Mouse (Mus musculus): ENCODE measurements around the gene Susd5. TPM values are rescaled to one million over a fixed set of nuclear protein-coding genes. Genes with fewer than 3 reads are reported as not detected.
A peak's percentile ranks its signal among the peaks of the same experiment; 100 is the strongest.

Susd5 gene
- total RNA-seq (2021) (1 to 10 TPM; 1.5 to 2.2 TPM), polyA plus RNA-seq (2012; rRNA removed) (1.5 and 2.1 TPM in 2 replicates)
- long read RNA-seq, full-length matches to known transcripts: 1 of 1 reads
- long read RNA-seq, partial matches to known transcripts: 0 of 1 reads
- long read RNA-seq, other reads (novel, unspliced or antisense): 0 of 1 reads

GRCm38 (mm10) chr9:114057090-114057796, at the start of gene Susd5:
Gene Susd5 (plus strand): TSS chr9:114057140.
- peak within 1 kb of the TSS; percentile 3; the same call in 1 of the 2 replicates for H3K4me3 ChIP-seq

GRCm38 (mm10) chr9:114007850-114008350, 49.0 kb upstream of the Susd5 start:
- Histone ChIP-seq H3K79me2 (replicated peaks; ENCODE audit: control insufficient read depth, insufficient read depth, low read length) (no peaks in the 10 kb centered on the region), H3K4me3 (no peak overlapping the region), H3K9ac (ENCODE audit: low read depth, low read length) (no peak overlapping the region), H3K4me1 (ENCODE audit: control insufficient read depth, insufficient read depth, low read length) (no peaks in the 10 kb centered on the region), H3K36me3 (ENCODE audit: control insufficient read depth, insufficient read depth, low read length) (no peaks in the 10 kb centered on the region), H3K27ac (no peak overlapping the region), H3K27me3 (ENCODE audit: control insufficient read depth, insufficient read depth, low read length) (no peaks in the 10 kb centered on the region)
- intact Hi-C loops (cut with DNase I): no loop called here
- TF ChIP-seq POLR2A (IDR thresholded peaks at IDR 0.05; ENCODE audit: insufficient read depth, low read depth, low read length) (no peak), EP300 (IDR thresholded peaks at IDR 0.05; ENCODE audit: insufficient read depth, low read depth, low read length) (no peak), CTCF (IDR thresholded peaks at IDR 0.05) (no peak)
- DNase-seq: no peak
- WGBS: 93% methylated on average over 9 of the region's 9 CpGs

More at GRCm38 (mm10) chr9:114057090-114057796, at the start of gene Susd5:
- no peak for DNase-seq
- Histone ChIP-seq H3K79me2 (replicated peaks; ENCODE audit: control insufficient read depth, insufficient read depth, low read length) (no peaks in the 10 kb centered on the region), H3K27ac (no peak within 1 kb of the TSS), H3K36me3 (ENCODE audit: control insufficient read depth, insufficient read depth, low read length) (no peaks in the 10 kb centered on the region), H3K4me1 (ENCODE audit: control insufficient read depth, insufficient read depth, low read length) (no peaks in the 10 kb centered on the region), H3K27me3 (ENCODE audit: control insufficient read depth, insufficient read depth, low read length) (peaks cover 9% of the 10 kb centered on the region), H3K9ac (ENCODE audit: low read depth, low read length) (peak within 1 kb of the TSS; percentile 20; the same call in 1 of the 2 replicates)
- WGBS: 1% methylated on average over 60 of the region's 60 CpGs
- intact Hi-C loops (cut with DNase I): no loop called here
- no peak for TF ChIP-seq POLR2A (IDR thresholded peaks at IDR 0.05; ENCODE audit: insufficient read depth, low read depth, low read length)
- TF ChIP-seq CTCF (IDR thresholded peaks at IDR 0.05): no peak
- TF ChIP-seq EP300 (IDR thresholded peaks at IDR 0.05; ENCODE audit: insufficient read depth, low read depth, low read length): no peak

GRCm38 (mm10) chr9:114009526-114009925, 47.4 kb upstream of the Susd5 start:
- H3K9ac ChIP-seq (ENCODE audit: low read depth, low read length): no peak overlapping the region
- no peak overlapping the region for H3K27ac ChIP-seq
- no peak for DNase-seq
- H3K4me3 ChIP-seq: no peak overlapping the region
- no peaks in the 10 kb centered on the region for H3K27me3 ChIP-seq (ENCODE audit: control insufficient read depth, insufficient read depth, low read length)
- H3K4me1 ChIP-seq (ENCODE audit: control insufficient read depth, insufficient read depth, low read length): no peaks in the 10 kb centered on the region
- 58% methylated on average over 5 of the region's 5 CpGs for WGBS
- intact Hi-C loops (cut with DNase I): no loop called here
- H3K36me3 ChIP-seq (ENCODE audit: control insufficient read depth, insufficient read depth, low read length): no peaks in the 10 kb centered on the region
- H3K79me2 ChIP-seq (replicated peaks; ENCODE audit: control insufficient read depth, insufficient read depth, low read length): no peaks in the 10 kb centered on the region
- TF ChIP-seq CTCF (IDR thresholded peaks at IDR 0.05): no peak
- no peak for TF ChIP-seq EP300 (IDR thresholded peaks at IDR 0.05; ENCODE audit: insufficient read depth, low read depth, low read length)
- TF ChIP-seq POLR2A (IDR thresholded peaks at IDR 0.05; ENCODE audit: insufficient read depth, low read depth, low read length): no peak

GRCm38 (mm10) chr9:114011203-114011602, 45.7 kb upstream of the Susd5 start:
- Histone ChIP-seq H3K4me1 (ENCODE audit: control insufficient read depth, insufficient read depth, low read length) (no peaks in the 10 kb centered on the region), H3K27ac (no peak overlapping the region), H3K27me3 (ENCODE audit: control insufficient read depth, insufficient read depth, low read length) (no peaks in the 10 kb centered on the region), H3K9ac (ENCODE audit: low read depth, low read length) (no peak overlapping the region), H3K4me3 (no peak overlapping the region), H3K79me2 (replicated peaks; ENCODE audit: control insufficient read depth, insufficient read depth, low read length) (no peaks in the 10 kb centered on the region), H3K36me3 (ENCODE audit: control insufficient read depth, insufficient read depth, low read length) (no peaks in the 10 kb centered on the region)
- no peak for DNase-seq
- TF ChIP-seq POLR2A (IDR thresholded peaks at IDR 0.05; ENCODE audit: insufficient read depth, low read depth, low read length) (no peak), CTCF (IDR thresholded peaks at IDR 0.05) (no peak)
- WGBS: 59% methylated on average over 18 of the region's 18 CpGs
- intact Hi-C loops (cut with DNase I): no loop called here

- DNase-seq: no peak
- no peak for TF ChIP-seq CTCF (IDR thresholded peaks at IDR 0.05)
- TF ChIP-seq EP300 (IDR thresholded peaks at IDR 0.05; ENCODE audit: insufficient read depth, low read depth, low read length): no peak
- no peak for TF ChIP-seq POLR2A (IDR thresholded peaks at IDR 0.05; ENCODE audit: insufficient read depth, low read depth, low read length)
- no peaks in the 10 kb centered on the region for H3K4me1 ChIP-seq (ENCODE audit: control insufficient read depth, insufficient read depth, low read length)
- H3K27me3 ChIP-seq (ENCODE audit: control insufficient read depth, insufficient read depth, low read length): no peaks in the 10 kb centered on the region
- no peaks in the 10 kb centered on the region for H3K79me2 ChIP-seq (replicated peaks; ENCODE audit: control insufficient read depth, insufficient read depth, low read length)
- no peaks in the 10 kb centered on the region for H3K36me3 ChIP-seq (ENCODE audit: control insufficient read depth, insufficient read depth, low read length)
- 59% methylated on average over 1 of the region's 1 CpGs for WGBS
- intact Hi-C loops (cut with DNase I): no loop called here
- no peak overlapping the region for H3K9ac ChIP-seq (ENCODE audit: low read depth, low read length)
- no peak overlapping the region for H3K27ac ChIP-seq
- H3K4me3 ChIP-seq: no peak overlapping the region
Observed at GRCm38 (mm10) chr9:114014034-114014433, 42.9 kb upstream of the Susd5 start.

GRCm38 (mm10) chr9:114015724-114016123, 41.2 kb upstream of the Susd5 start:
- TF ChIP-seq CTCF (IDR thresholded peaks at IDR 0.05) (peak; percentile 38), POLR2A (IDR thresholded peaks at IDR 0.05; ENCODE audit: insufficient read depth, low read depth, low read length) (no peak)
- WGBS: 89% methylated on average over 4 of the region's 4 CpGs
- intact Hi-C loops (cut with DNase I): no loop called here
- no peaks in the 10 kb centered on the region for H3K4me1 ChIP-seq (ENCODE audit: control insufficient read depth, insufficient read depth, low read length)
- DNase-seq: no peak
- no peaks in the 10 kb centered on the region for H3K36me3 ChIP-seq (ENCODE audit: control insufficient read depth, insufficient read depth, low read length)
- H3K9ac ChIP-seq (ENCODE audit: low read depth, low read length): no peak overlapping the region
- H3K79me2 ChIP-seq (replicated peaks; ENCODE audit: control insufficient read depth, insufficient read depth, low read length): no peaks in the 10 kb centered on the region
- H3K4me3 ChIP-seq: no peak overlapping the region
- H3K27me3 ChIP-seq (ENCODE audit: control insufficient read depth, insufficient read depth, low read length): no peaks in the 10 kb centered on the region
- H3K27ac ChIP-seq: no peak overlapping the region

Measured in heart, adult 2 months (tissue).